Mouse (Mus musculus) cerebellum, adult 2 months (tissue): ENCODE measurements around the gene Suv39h1. TPM values are rescaled to one million over a fixed set of nuclear protein-coding genes. Genes with fewer than 3 reads are reported as not detected.
"Not testable (repeated sequence)": the region's sequence is repeated elsewhere in the genome, so short reads cannot be mapped to it uniquely, and the experiment has no call there.

Source experiments
- DNase-seq, 2 experiments: peaks; one replicate each; pipeline ENCODE4 v3.0.0; 2021
- H3K27ac ChIP-seq: fragments of 200-500 bp; 2 replicates; pipeline ENCODE4 v1.5.1; 2012; ENCODE audit warnings: low read length, control low read depth, inconsistent platforms; ENCODE audit not compliant: insufficient read depth
- H3K27me3 ChIP-seq: fragments of 200-500 bp; 2 replicates; pipeline ENCODE4 v1.6.1; 2012; ENCODE audit warnings: inconsistent platforms, mild to moderate bottlenecking, low read length, moderate library complexity; ENCODE audit not compliant: control insufficient read depth, insufficient read depth
- H3K4me1 ChIP-seq: fragments of 200-500 bp; 2 replicates; pipeline ENCODE4 v1.6.1; 2011; ENCODE audit warnings: low read length; ENCODE audit not compliant: control insufficient read depth, insufficient read depth
- H3K4me3 ChIP-seq: fragments of 200-500 bp; replicated peaks from 2 replicates; pipeline ENCODE3; 2011; ENCODE audit warnings: mild to moderate bottlenecking, low read depth, low read length, control low read depth; ENCODE audit not compliant: insufficient read depth
- CTCF ChIP-seq: fragments of 200-500 bp; IDR thresholded peaks from 2 replicates; pipeline ENCODE4 v1.5.1; 2011; ENCODE audit warnings: low read depth, mild to moderate bottlenecking, control low read depth, low read length, moderate library complexity, borderline replicate concordance; ENCODE audit not compliant: insufficient read depth
- POLR2A ChIP-seq: fragments of 200-500 bp; IDR thresholded peaks from 2 replicates; pipeline ENCODE4 v1.6.1; 2011; ENCODE audit warnings: low read length, control low read depth, borderline replicate concordance; ENCODE audit not compliant: insufficient read depth
- WGBS: fragments of 180-500 bp; shearing (Covaris S2); methylation state at CpG from one replicate; pipeline ENCODE4 v1.1.7; 2018; 5-methylcytosine and 5-hydroxymethylcytosine counted together
- polyA plus RNA-seq: library from polyadenylated mRNA; depleted of rRNA; stranded (reverse); fragments of >200 nt; gene quantifications from 2 replicates; pipeline ENCODE4 v1.2.3, GENCODE M21; 2012

Gene Suv39h1
- polyA plus RNA-seq, 1 experiment: 22.7 TPM

DNA sequence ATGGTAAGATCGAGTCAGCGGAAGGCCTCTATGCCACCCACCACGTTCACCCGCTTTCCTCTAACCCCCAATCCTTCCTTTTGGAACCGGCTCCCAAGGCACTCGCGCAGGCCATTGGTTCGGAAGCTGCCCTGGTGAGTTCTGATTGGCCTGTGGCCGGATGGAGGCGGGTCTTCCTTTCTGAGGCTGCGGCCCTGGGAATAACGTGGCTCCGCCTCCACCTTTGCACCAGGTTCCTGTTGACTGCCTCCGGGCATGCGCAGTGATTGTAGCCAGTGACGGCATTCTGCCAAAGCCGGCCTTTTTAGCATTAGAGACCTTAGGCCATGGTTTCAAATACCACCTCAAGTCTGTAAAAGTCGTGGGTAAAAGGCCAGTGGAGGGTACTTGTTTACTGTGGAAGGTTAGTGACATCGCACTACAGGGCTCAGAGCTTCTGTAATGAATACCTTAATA, 22.3 kb upstream of the Suv39h1 start:
- H3K27ac ChIP-seq: peak overlapping the region; percentile 81
- H3K4me1 ChIP-seq: no peaks in the 10 kb centered on the region
- peak overlapping the region; percentile 43 for H3K4me3 ChIP-seq
- peak; percentile 14; the same call in 1 of the 2 replicates for TF ChIP-seq POLR2A
- no peak for TF ChIP-seq CTCF
- no peaks in the 10 kb centered on the region; the same call in 1 of the 2 replicates for H3K27me3 ChIP-seq
- peak; percentile 97 to 98 for DNase-seq
- 7% methylated on average over 19 of the region's 19 CpGs for WGBS

DNA sequence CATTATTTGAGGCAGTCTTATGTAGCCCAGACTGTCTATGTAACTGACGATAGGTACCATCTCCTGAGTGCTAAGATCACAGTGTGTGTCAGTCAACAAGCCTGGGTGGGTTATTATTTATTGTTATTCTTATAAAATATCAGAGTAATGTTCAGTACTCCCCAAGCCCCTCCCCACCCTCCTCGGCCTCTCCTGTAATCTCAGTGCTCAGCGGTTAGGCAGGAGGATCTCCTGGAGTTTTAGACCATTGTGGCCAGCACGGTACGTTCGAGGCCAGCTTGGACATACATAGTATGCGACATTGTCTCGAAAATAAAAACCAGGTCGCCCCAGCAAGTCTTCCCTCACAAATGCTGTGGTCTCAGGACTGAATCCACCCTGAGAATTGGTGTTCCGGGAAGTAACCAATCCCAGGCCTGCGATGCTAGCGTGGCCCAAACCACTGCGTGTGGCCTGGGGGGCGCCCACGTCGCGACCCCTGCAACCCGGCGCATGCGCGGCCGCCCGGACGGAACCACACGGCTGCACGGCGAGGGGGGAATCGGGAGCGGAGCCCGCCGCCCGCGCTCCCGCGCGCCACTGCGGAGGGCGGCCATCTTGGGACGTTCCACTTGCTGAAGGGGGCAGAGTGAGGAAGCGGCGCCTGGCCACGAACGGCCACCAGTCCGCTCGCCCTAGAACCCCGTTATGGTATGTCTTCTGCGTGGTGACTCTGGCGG, 21.7 kb upstream of the Suv39h1 start:
- H3K27me3 ChIP-seq, H3K4me1 ChIP-seq: not testable (repeated sequence)
- H3K4me3 ChIP-seq: peak overlapping the region; percentile 64
- peak overlapping the region; percentile 81 for H3K27ac ChIP-seq
- peak; percentile 84 to 95 for DNase-seq
- 0% methylated on average over 3 of the region's 48 CpGs for WGBS

DNA sequence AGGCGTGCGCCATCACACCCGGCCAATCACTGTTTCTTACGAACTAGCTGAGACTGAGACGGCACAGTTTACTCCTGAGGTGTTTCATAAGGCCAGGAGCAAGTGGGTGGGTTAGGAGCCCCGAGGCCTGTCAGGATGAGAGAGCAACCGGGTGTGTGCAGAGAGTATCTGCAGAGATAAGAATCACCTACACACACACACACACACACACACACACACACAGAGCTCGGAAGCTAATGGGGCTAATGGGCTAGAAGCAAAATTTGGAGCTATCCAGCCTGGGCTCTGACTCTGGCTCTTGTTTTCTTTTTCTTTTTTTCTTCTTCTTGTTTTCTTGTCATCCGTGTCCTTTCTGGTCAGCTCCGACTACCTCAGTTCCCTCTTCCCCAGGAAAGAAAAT, 21.0 kb upstream of the Suv39h1 start:
- no peaks in the 10 kb centered on the region for H3K4me1 ChIP-seq
- no peak for TF ChIP-seq POLR2A
- no peak for TF ChIP-seq CTCF
- no peak overlapping the region for H3K4me3 ChIP-seq
- H3K27ac ChIP-seq: peak overlapping the region; percentile 56; the same call in 1 of the 2 replicates
- WGBS: 65% methylated on average over 10 of the region's 10 CpGs
- DNase-seq: peak; percentile 14
- no peaks in the 10 kb centered on the region; the same call in 1 of the 2 replicates for H3K27me3 ChIP-seq

DNA sequence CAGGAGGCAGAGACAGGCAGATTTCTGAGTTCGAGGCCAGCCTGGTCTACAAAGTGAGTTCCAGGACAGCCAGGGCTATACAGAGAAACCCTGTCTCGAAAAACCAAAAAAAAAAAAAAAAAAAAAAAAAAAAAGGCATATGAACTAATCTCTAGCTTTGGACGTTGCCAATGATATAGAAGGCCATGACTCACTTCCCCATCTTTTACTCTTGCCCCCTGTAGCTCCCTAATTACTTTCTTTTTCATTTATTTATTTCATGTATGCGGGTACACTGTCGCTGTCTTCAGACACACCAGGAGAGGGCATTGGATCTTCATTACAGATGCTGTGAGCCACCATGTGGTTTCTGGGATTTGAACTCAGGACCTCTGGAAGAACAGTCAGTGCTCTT, 16.4 kb upstream of the Suv39h1 start:
- H3K27me3 ChIP-seq, H3K4me3 ChIP-seq: not testable (repeated sequence)
- WGBS: 74% methylated on average over 5 of the region's 5 CpGs

DNA sequence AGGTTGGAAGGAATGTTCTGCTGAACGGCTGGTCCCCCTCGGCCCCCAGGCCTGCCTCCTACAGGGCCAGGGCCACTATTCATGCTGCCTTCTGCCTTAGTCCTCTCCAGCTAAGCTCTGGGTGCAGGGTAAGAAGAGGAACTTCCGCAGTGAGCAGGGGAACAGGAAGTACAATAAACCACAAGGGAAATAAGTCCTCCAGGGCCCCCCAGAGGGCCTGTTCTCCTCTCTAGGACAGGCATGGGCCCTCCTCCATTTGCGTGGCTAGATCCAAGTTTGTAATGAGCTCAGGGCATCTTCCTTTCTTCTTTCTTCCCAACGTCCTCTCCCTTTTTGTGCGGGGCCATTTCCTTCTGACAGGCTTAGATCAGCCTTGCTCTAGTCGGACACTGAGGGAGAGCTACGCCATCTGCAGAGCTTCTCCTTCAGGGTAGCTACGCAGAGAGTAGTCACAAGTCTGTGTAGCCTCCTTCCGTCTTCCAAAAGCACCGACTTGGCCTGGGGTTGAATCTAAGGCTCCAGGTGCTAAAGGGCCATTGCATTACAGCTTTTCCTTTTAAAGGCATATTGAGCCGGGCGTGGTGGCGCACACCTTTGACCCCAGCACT, 15.9 kb upstream of the Suv39h1 start, which contains the start of gene Was:
Was (minus strand) TSS at position 153 of the 608 bp plus-strand sequence.
- no peaks in the 10 kb centered on the region for H3K4me1 ChIP-seq
- no peak within 1 kb of the TSS for H3K27ac ChIP-seq
- H3K4me3 ChIP-seq: no peak within 1 kb of the TSS
- WGBS: 84% methylated on average over 14 of the region's 14 CpGs
- TF ChIP-seq CTCF: no peak
- TF ChIP-seq POLR2A: no peak
- H3K27me3 ChIP-seq: no peaks in the 10 kb centered on the region
- no peak for DNase-seq

More for the DNA sequence above, 16.4 kb upstream of the Suv39h1 start:
- H3K4me1 ChIP-seq, DNase-seq, H3K27ac ChIP-seq: not testable (repeated sequence)

DNA sequence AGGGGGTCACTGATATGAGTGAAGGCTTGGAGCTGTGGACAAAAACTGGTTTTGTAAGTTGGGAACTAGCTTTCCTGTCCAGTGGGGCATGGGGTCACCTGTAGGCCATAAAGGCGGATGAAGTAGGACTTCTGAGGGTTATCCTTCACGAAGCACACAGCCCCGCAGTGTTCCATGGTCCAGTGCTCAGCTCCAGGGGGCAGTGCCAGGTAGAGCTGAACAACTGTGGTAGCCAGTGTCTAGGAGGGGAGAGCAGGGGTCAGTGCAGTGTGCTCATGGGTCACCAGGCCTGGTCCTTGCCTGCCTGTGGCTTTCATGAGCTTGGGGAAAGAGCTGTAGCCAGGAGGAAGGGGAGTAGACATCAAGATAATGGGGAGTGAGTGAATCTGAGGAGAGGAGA, 15.2 kb upstream of the Suv39h1 start:
- TF ChIP-seq CTCF: no peak
- no peak for TF ChIP-seq POLR2A
- DNase-seq: no peak
- H3K27me3 ChIP-seq: no peaks in the 10 kb centered on the region
- H3K4me3 ChIP-seq: no peak overlapping the region
- 83% methylated on average over 3 of the region's 3 CpGs for WGBS
- H3K27ac ChIP-seq: no peak overlapping the region
- H3K4me1 ChIP-seq: no peaks in the 10 kb centered on the region

DNA sequence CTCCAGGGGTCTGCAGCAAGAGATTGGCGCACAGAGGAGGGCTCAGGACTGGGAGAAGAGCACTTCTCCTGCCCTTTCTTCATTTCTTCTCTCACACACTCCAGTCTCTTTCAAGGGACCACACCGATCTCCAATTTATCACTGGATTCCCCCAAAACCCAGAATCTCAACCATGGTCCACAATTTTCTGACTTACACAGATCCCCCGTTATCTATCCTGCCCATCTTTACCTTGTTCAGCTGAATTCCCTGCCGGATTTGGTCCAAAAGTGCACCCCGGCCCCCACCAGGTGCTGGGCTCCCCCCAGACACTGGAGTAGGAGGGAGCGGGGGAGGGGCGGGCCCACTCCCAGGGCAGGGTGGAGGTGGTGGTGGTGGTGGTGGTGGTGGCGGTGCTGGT, 11.1 kb upstream of the Suv39h1 start:
- no peak overlapping the region for H3K27ac ChIP-seq
- H3K4me3 ChIP-seq: no peak overlapping the region
- no peak for DNase-seq
- H3K27me3 ChIP-seq: no peaks in the 10 kb centered on the region
- 82% methylated on average over 8 of the region's 8 CpGs for WGBS
- H3K4me1 ChIP-seq: no peaks in the 10 kb centered on the region
- TF ChIP-seq CTCF (no peak), POLR2A (no peak)

DNA sequence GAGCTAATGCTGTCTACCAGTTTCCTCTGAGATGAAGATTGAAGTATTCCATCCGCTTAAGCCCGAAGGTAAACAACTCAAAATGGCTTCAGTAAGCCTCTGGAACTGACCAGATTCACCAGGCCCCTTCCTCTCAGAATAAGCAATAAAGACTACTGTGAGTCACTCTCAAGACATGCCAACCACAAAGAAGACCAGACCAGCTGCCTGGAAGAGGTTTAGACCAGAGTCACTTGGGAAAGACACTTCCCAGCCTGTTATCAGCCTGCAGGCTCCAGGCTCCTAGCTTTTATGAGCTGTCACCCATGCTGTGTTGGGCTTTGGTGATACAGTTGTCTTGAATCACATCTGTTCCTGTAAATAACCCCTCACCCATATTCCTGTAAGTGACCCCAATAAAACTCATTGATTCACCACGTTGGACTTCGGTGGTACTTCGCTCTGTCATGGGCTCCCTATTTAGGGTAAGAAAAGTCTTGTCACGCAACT, 10.3 kb upstream of the Suv39h1 start:
- TF ChIP-seq POLR2A (no peak), CTCF (no peak)
- Histone ChIP-seq H3K4me1 (no peaks in the 10 kb centered on the region), H3K27ac (no peak overlapping the region), H3K27me3 (no peaks in the 10 kb centered on the region), H3K4me3 (no peak overlapping the region)
- DNase-seq: no peak
- 92% methylated on average over 6 of the region's 6 CpGs for WGBS
